Mouse (Mus musculus): ENCODE measurements around the gene Abracl.

- TF ChIP-seq CTCF (IDR thresholded peaks at IDR 0.05 in 2 of 3, conservative IDR thresholded peaks at IDR 0.05 in 1 of 3; ENCODE audit: control insufficient read depth in 1 of 3, insufficient read depth in 1 of 3, low read depth in 2 of 3, low read length in 3 of 3, poor library complexity in 1 of 3, severe bottlenecking in 1 of 3), result no peak
- no peak for TF ChIP-seq POLR2A (IDR thresholded peaks at IDR 0.05; ENCODE audit: control insufficient read depth in 1 of 2, insufficient read depth in 1 of 2, low read depth in 1 of 2, low read length in 2 of 2, poor library complexity in 1 of 2)
- TF ChIP-seq TCF12 (IDR thresholded peaks at IDR 0.05; ENCODE audit: low read depth, low read length), result no peak
- no peak for TF ChIP-seq RAD21 (IDR thresholded peaks at IDR 0.05; ENCODE audit: low read depth, low read length)
- TF ChIP-seq USF1 (IDR thresholded peaks at IDR 0.05; ENCODE audit: low read depth, low read length), result no peak
- no peak for TF ChIP-seq EP300 (IDR thresholded peaks at IDR 0.05; ENCODE audit: low read depth in 1 of 2, low read length in 2 of 2)
- TF ChIP-seq USF2 (IDR thresholded peaks at IDR 0.05; ENCODE audit: borderline replicate concordance in 1 of 2, insufficient read depth in 1 of 2, low read depth in 1 of 2, low read length in 2 of 2), result no peak
- TF ChIP-seq GATA1 (IDR thresholded peaks at IDR 0.05; ENCODE audit: low read depth, low read length), result no peak
- no peak for TF ChIP-seq ZKSCAN1 (IDR thresholded peaks at IDR 0.05; ENCODE audit: low read depth, low read length)
Observed at GRCm38 (mm10) chr10:18058681-18059338, 35.7 kb upstream of the Abracl start.

All from MEL (cell line).